Mouse (Mus musculus) CD8-positive naive resting alpha-beta T cell, adult 57 days (primary cell): ENCODE data around the gene Rasip1. TPM values are rescaled to one million over a fixed set of nuclear protein-coding genes. Genes with fewer than 3 reads are reported as not detected.

Source experiments
- total RNA-seq: library from RNA; stranded (reverse); gene quantifications from one replicate; pipeline ENCODE4 v1.2.4, GENCODE M21; 2023

Gene Rasip1
- total RNA-seq = 0.52 TPM

GRCm38 (mm10) chr7:45627261-45627660 lies at the start of gene Rasip1:
TSS of gene Rasip1 (plus strand) at chr7:45627488.

DNA sequence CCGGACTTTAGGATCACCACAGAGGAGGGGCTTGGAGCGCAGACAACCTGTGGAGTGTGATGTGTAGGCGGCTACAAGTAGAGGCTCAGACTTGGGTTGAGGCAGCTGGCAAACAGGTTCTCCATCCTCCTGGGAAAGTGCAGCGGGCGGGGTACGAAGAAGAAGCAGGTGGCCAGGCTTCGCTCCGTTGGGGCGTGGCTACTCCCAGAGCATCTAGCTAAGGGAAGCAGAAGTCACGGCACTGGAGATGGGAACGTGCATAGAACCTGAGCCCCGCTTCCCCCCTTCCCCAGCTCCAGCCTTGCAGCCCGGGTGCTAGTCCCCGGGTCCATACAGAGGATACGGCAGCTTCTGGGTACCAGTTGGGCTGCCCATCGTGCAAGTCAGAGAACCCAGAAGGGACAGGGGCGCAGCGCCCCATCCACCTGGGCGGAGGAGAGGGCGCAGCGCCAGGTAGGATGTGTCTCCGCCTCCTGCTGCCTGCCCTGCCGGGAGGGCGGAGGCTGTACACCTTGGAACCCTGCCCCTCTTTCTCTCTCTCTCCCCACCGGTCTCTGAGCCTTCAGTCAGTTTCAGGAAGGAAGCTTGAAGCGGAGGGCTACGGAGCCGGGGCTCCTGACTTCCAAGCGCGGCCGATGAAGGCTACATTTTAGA lies 10.1 kb upstream of the Rasip1 start, which contains the start of gene Fut1:
Gene Fut1 (plus strand): TSS at position 248 of the 654 bp plus-strand sequence.

GRCm38 (mm10) chr7:45621443-45621842 lies 5.8 kb upstream of the Rasip1 start, which contains the start of gene Izumo1:
TSS of gene Izumo1 (plus strand) at chr7:45621811.

DNA sequence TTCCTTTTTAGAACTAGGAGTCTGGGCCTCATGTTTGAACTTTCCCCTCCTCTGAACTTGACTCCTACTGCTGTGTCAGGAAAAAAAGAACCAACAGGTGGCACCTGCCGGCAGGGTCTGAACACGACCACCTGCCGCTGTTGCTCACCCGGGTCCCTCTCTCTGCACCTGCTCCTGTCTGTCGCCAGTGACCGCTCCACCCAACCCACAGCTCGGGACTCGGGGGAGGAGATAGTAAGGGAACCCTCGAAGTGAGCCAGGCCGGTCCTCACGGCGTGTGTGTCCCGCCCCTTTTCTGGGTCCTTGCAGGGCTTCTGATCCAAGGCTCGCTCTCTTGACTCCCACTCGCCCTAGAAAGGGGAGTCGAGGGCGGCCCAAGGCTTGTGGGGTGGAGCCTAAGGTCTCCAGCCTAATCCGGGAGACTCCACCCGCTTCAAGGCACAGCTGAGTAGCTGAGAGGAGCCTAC lies 12.3 kb downstream of the Rasip1 start, which contains the start of gene Mamstr:
Gene Mamstr (plus strand): TSS at position 417 of the 467 bp plus-strand sequence.

DNA sequence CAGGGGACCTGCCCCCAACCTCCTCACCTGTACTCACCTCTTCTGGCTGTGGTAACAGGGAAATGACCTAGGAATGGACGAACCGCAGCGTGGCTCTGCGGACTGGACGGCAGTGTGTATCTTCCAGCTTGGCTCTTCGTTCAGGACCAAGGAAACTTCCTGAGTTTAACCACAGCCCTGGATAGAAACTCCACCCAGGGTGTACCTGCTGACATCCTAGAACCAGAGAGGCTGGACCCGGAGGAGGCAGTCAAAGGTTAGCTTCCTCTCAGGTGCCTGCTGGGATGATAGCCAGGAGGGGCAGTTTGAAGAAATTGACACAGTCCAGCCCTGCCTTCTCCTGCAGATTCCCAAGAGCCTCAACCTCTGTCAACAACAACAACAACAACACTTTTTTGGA lies 38.9 kb downstream of the Rasip1 start, which contains the start of gene Fut2:
Gene Fut2 (minus strand): TSS at position 234 of the 400 bp plus-strand sequence.

GRCm38 (mm10) chr7:45683396-45684050 lies 56.2 kb downstream of the Rasip1 start, which contains the start of gene Ntn5:
TSS of gene Ntn5 (plus strand) at chr7:45684022.

Other genes starting within 250 kb of the Rasip1 start
- gene Snrnp70, start 231.7 kb upstream of the Rasip1 start, total RNA-seq = 624 TPM
- gene Kcna7, start 221.8 kb upstream of the Rasip1 start, total RNA-seq = not detected
- not detected for gene Ntf5, start 213.8 kb upstream of the Rasip1 start, total RNA-seq
- gene Lhb, start 206.7 kb upstream of the Rasip1 start, total RNA-seq = not detected
- 10.5 TPM for gene Gys1, start 192.6 kb upstream of the Rasip1 start, total RNA-seq
- gene Ruvbl2, start 189.4 kb upstream of the Rasip1 start, total RNA-seq = 51.4 TPM
- gene Ftl1, start 167.6 kb upstream of the Rasip1 start, total RNA-seq = 405 TPM
- gene Bax, start 160.6 kb upstream of the Rasip1 start, total RNA-seq = 82.1 TPM
- gene Tulp2, start 145.6 kb upstream of the Rasip1 start, total RNA-seq = not detected
- not detected for gene Gm45808, start 140.7 kb upstream of the Rasip1 start, total RNA-seq
- 1.1 TPM for gene Dhdh, start 138.7 kb upstream of the Rasip1 start, total RNA-seq
- 78.1 TPM for gene Nucb1, start 117.1 kb upstream of the Rasip1 start, total RNA-seq
- gene Ppp1r15a, start 101.2 kb upstream of the Rasip1 start, total RNA-seq = 996 TPM
- gene Plekha4, start 101.2 kb upstream of the Rasip1 start, total RNA-seq = 0.77 TPM
- not detected for gene Hsd17b14, start 72.6 kb upstream of the Rasip1 start, total RNA-seq
- gene Bcat2, start 57.3 kb upstream of the Rasip1 start, total RNA-seq = 29.1 TPM
- not detected for gene Fgf21, start 12.0 kb upstream of the Rasip1 start, total RNA-seq
- 0.18 TPM for gene Fut1, start 10.2 kb upstream of the Rasip1 start, total RNA-seq
- gene Izumo1, start 5.7 kb upstream of the Rasip1 start, total RNA-seq = 0.28 TPM
- not detected for gene Mamstr, start 12.5 kb downstream of the Rasip1 start, total RNA-seq
- not detected for gene Fut2, start 38.9 kb downstream of the Rasip1 start, total RNA-seq
- gene Ntn5, start 56.5 kb downstream of the Rasip1 start, total RNA-seq = not detected
- not detected for gene Sec1, start 66.9 kb downstream of the Rasip1 start, total RNA-seq
- 5.0 TPM for gene Car11, start 72.4 kb downstream of the Rasip1 start, total RNA-seq
- 34.2 TPM for gene Dbp, start 77.6 kb downstream of the Rasip1 start, total RNA-seq
- 3,071 TPM for gene Rpl18, start 88.0 kb downstream of the Rasip1 start, total RNA-seq
- gene Sphk2, start 90.5 kb downstream of the Rasip1 start, total RNA-seq = 30.4 TPM
- 3.1 TPM for gene Fam83e, start 93.7 kb downstream of the Rasip1 start, total RNA-seq
- not detected for gene Spaca4, start 98.3 kb downstream of the Rasip1 start, total RNA-seq
- gene Lmtk3, start 156.2 kb downstream of the Rasip1 start, total RNA-seq = 1.1 TPM
- 3.8 TPM for gene Sult2b1, start 157.2 kb downstream of the Rasip1 start, total RNA-seq
- 119 TPM for gene Cyth2, start 187.1 kb downstream of the Rasip1 start, total RNA-seq
- gene Kcnj14, start 197.3 kb downstream of the Rasip1 start, total RNA-seq = 3.9 TPM
- gene Grwd1, start 203.5 kb downstream of the Rasip1 start, total RNA-seq = 37.0 TPM
- gene Kdelr1, start 245.3 kb downstream of the Rasip1 start, total RNA-seq = 60.4 TPM